Mouse (Mus musculus) forebrain, embryonic 11.5 days (tissue): ENCODE data around the gene Uimc1. TPM values are rescaled to one million over a fixed set of nuclear protein-coding genes. Genes with fewer than 3 reads are reported as not detected.

Experiments used
- ATAC-seq: fragments of 200-750 bp; cut with Nextera tagmentation; replicated peaks from 2 replicates; pipeline ENCODE4 v1.8.0; 2017; ENCODE audit warnings: moderate TSS enrichment; ENCODE audit not compliant: low FRiP score
- DNase-seq: peaks from one replicate; pipeline ENCODE4 v3.0.0-alpha.2; 2017; ENCODE audit warnings: low spot score
- H3K27ac ChIP-seq: fragments of 300-500 bp; sonication (generic); 2 replicates; pipeline ENCODE4 v1.5.1; 2014; ENCODE audit warnings: low read depth, low read length
- H3K27me3 ChIP-seq: fragments of 300-500 bp; sonication (generic); 2 replicates; pipeline ENCODE4 v1.6.1; 2014; ENCODE audit warnings: mild to moderate bottlenecking, low read length, mixed read lengths; ENCODE audit not compliant: control insufficient read depth, insufficient read depth
- H3K36me3 ChIP-seq: fragments of 300-500 bp; sonication (generic); 2 replicates; pipeline ENCODE4 v1.6.1; 2014; ENCODE audit warnings: mild to moderate bottlenecking, low read length, moderate library complexity, mixed read lengths; ENCODE audit not compliant: control insufficient read depth, insufficient read depth
- H3K4me1 ChIP-seq: fragments of 300-500 bp; sonication (generic); replicated peaks from 2 replicates; pipeline ENCODE4 v1.6.1; 2014; ENCODE audit warnings: low read length, mixed read lengths; ENCODE audit not compliant: control insufficient read depth, insufficient read depth
- H3K4me2 ChIP-seq: fragments of 300-500 bp; sonication (generic); 2 replicates; pipeline ENCODE4 v1.6.1; 2014; ENCODE audit warnings: low read depth, mild to moderate bottlenecking, low read length, moderate library complexity, mixed read lengths; ENCODE audit not compliant: severe bottlenecking
- H3K4me3 ChIP-seq: fragments of 300-500 bp; sonication (generic); 2 replicates; pipeline ENCODE4 v1.5.1; 2014; ENCODE audit warnings: low read depth, low read length
- H3K9ac ChIP-seq: fragments of 300-500 bp; sonication (generic); 2 replicates; pipeline ENCODE4 v1.6.1; 2014; ENCODE audit warnings: low read length
- H3K9me3 ChIP-seq: fragments of 300-500 bp; sonication (generic); 2 replicates; pipeline ENCODE4 v1.6.1; 2016; ENCODE audit warnings: low read length, mixed read lengths; ENCODE audit not compliant: control insufficient read depth
- WGBS: fragments of 180-500 bp; shearing (Covaris S2); extraction: QIAGEN DNeasy Blood & Tissue Kit; methylation state at CpG from one replicate; pipeline ENCODE4 v1.1.7; 2014; 5-methylcytosine and 5-hydroxymethylcytosine counted together
- polyA plus RNA-seq: library from polyadenylated mRNA; unstranded; fragments of >200 nt; fragmentation: Nextera tagmentation; extraction: Ambion mirVana; gene quantifications from 2 replicates; pipeline ENCODE4 v1.2.1, GENCODE M21; 2014

The Uimc1 gene
- polyA plus RNA-seq, 1 experiment from 2014 or later = 26.7 TPM

GRCm38 (mm10) chr13:55013702-55014344 is 86.3 kb downstream of the Uimc1 start:
- Histone ChIP-seq H3K36me3 (no peaks in the 10 kb centered on the region), H3K4me2 (no peak overlapping the region), H3K9me3 (no peaks in the 10 kb centered on the region), H3K4me1 (peaks cover 9% of the 10 kb centered on the region; the same call in 1 of the 2 replicates), H3K9ac (no peak overlapping the region; the same call in 1 of the 2 replicates), H3K4me3 (no peak overlapping the region), H3K27ac (no peak overlapping the region), H3K27me3 (0 out of 2 replicates have a peak, but pooled peaks cover 3% of the 10 kb centered on the region)
- peak; percentile 50 for DNase-seq
- no peak for ATAC-seq
- WGBS = 19% methylated on average over 9 of the region's 9 CpGs

GRCm38 (mm10) chr13:55011981-55012478 is 88.1 kb downstream of the Uimc1 start:
- Histone ChIP-seq H3K4me1 (peaks cover 12% of the 10 kb centered on the region; the same call in 1 of the 2 replicates), H3K9ac (peak overlapping the region; percentile 0; the same call in 1 of the 2 replicates), H3K4me3 (no peak overlapping the region), H3K27ac (no peak overlapping the region), H3K27me3 (0 out of 2 replicates have a peak, but pooled peaks cover 3% of the 10 kb centered on the region), H3K9me3 (no peaks in the 10 kb centered on the region), H3K36me3 (no peaks in the 10 kb centered on the region), H3K4me2 (peak overlapping the region; percentile 26; the same call in 1 of the 2 replicates)
- DNase-seq (peak; percentile 57), ATAC-seq (peak; percentile 44)
- WGBS = 4% methylated on average over 14 of the region's 14 CpGs

GRCm38 (mm10) chr13:55011103-55011502 is 89.0 kb downstream of the Uimc1 start:
- H3K27me3 ChIP-seq = 0 out of 2 replicates have a peak, but pooled peaks cover 3% of the 10 kb centered on the region
- H3K4me1 ChIP-seq = peaks cover 12% of the 10 kb centered on the region; the same call in 1 of the 2 replicates

GRCm38 (mm10) chr13:55008589-55008988 is 91.5 kb downstream of the Uimc1 start:
- peak; percentile 58 for DNase-seq
- H3K36me3 ChIP-seq = no peaks in the 10 kb centered on the region
- WGBS = 46% methylated on average over 6 of the region's 6 CpGs
- no peak overlapping the region for H3K4me2 ChIP-seq
- H3K27ac ChIP-seq = no peak overlapping the region
- no peaks in the 10 kb centered on the region for H3K9me3 ChIP-seq
- H3K4me3 ChIP-seq = no peak overlapping the region
- no peak overlapping the region for H3K9ac ChIP-seq
- H3K4me1 ChIP-seq = peaks cover 8% of the 10 kb centered on the region
- 0 out of 2 replicates have a peak, but pooled peaks cover 3% of the 10 kb centered on the region for H3K27me3 ChIP-seq
- ATAC-seq = 0 out of 2 replicates have a peak, but pooled peaks have one; percentile 16

More at GRCm38 (mm10) chr13:55011103-55011502, 89.0 kb downstream of the Uimc1 start:
- no peak overlapping the region for H3K27ac ChIP-seq
- DNase-seq (no peak), ATAC-seq (no peak)
- WGBS = 92% methylated on average over 15 of the region's 15 CpGs
- no peaks in the 10 kb centered on the region for H3K9me3 ChIP-seq
- no peak overlapping the region for H3K4me3 ChIP-seq
- H3K9ac ChIP-seq = no peak overlapping the region
- H3K36me3 ChIP-seq = no peaks in the 10 kb centered on the region
- no peak overlapping the region for H3K4me2 ChIP-seq

GRCm38 (mm10) chr13:55006415-55006742 is 93.7 kb downstream of the Uimc1 start:
- no peaks in the 10 kb centered on the region for H3K36me3 ChIP-seq
- no peak for ATAC-seq
- 91% methylated on average over 7 of the region's 7 CpGs for WGBS

GRCm38 (mm10) chr13:55005691-55006414 is 94.2 kb downstream of the Uimc1 start:
- ATAC-seq = no peak
- Histone ChIP-seq H3K36me3 (no peaks in the 10 kb centered on the region), H3K4me2 (no peak overlapping the region), H3K27me3 (no peaks in the 10 kb centered on the region), H3K4me3 (no peak overlapping the region), H3K27ac (no peak overlapping the region), H3K9me3 (no peaks in the 10 kb centered on the region), H3K4me1 (peaks cover 6% of the 10 kb centered on the region), H3K9ac (no peak overlapping the region)
- no peak for DNase-seq
- WGBS = 82% methylated on average over 31 of the region's 31 CpGs

More at GRCm38 (mm10) chr13:55006415-55006742, 93.7 kb downstream of the Uimc1 start:
- no peak overlapping the region for H3K27ac ChIP-seq
- peaks cover 6% of the 10 kb centered on the region for H3K4me1 ChIP-seq
- H3K4me3 ChIP-seq = no peak overlapping the region
- no peaks in the 10 kb centered on the region for H3K9me3 ChIP-seq
- DNase-seq = no peak
- no peak overlapping the region for H3K9ac ChIP-seq
- H3K27me3 ChIP-seq = no peaks in the 10 kb centered on the region
- H3K4me2 ChIP-seq = no peak overlapping the region

GRCm38 (mm10) chr13:55004646-55005045 is 95.5 kb downstream of the Uimc1 start:
- H3K4me2 ChIP-seq = no peak overlapping the region
- no peak overlapping the region for H3K9ac ChIP-seq
- H3K4me3 ChIP-seq = no peak overlapping the region
- no peaks in the 10 kb centered on the region for H3K36me3 ChIP-seq
- no peak for ATAC-seq
- no peak for DNase-seq
- H3K9me3 ChIP-seq = no peaks in the 10 kb centered on the region
- H3K4me1 ChIP-seq = peaks cover 6% of the 10 kb centered on the region
- WGBS = 78% methylated on average over 11 of the region's 11 CpGs
- no peaks in the 10 kb centered on the region for H3K27me3 ChIP-seq
- H3K27ac ChIP-seq = no peak overlapping the region

GRCm38 (mm10) chr13:55002090-55002489 is 98.0 kb downstream of the Uimc1 start:
- ATAC-seq (no peak), DNase-seq (no peak)
- Histone ChIP-seq H3K27ac (no peak overlapping the region), H3K4me2 (no peak overlapping the region), H3K36me3 (no peaks in the 10 kb centered on the region), H3K4me1 (no peaks in the 10 kb centered on the region; the same call in none of the 2 replicates), H3K9me3 (no peaks in the 10 kb centered on the region), H3K4me3 (no peak overlapping the region), H3K9ac (no peak overlapping the region), H3K27me3 (no peaks in the 10 kb centered on the region; the same call in 1 of the 2 replicates)
- 82% methylated on average over 10 of the region's 10 CpGs for WGBS
